Mouse (Mus musculus): ENCODE results near the gene Zranb2. TPM values are rescaled to one million over a fixed set of nuclear protein-coding genes. Genes with fewer than 3 reads are reported as not detected.

Gene Zranb2
- polyA plus RNA-seq, 1 experiment from 2014 or later, result 144 TPM

DNA sequence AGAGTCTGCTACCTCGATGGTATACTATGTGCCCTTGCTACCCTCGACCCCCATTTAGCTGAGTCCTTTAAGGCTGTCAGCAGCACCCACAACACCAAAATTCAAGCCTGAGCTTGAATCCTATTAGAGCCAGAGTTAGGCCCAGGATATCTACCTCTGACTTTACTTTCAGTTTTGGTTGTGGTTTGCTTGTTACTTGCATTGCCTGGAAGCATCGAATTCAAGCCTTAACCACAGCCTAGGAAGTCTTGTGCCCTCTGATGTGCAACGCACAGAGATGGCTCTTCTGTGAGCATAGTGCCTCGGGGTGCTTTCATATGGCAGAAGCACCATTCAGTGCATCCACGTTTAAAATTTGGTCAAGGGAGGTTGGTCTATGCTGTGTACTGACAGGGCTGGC lies 38.1 kb downstream of the Zranb2 start:
- no peak for DNase-seq (ENCODE audit: low spot score)
- no peak overlapping the region for H3K4me3 ChIP-seq (ENCODE audit: low read depth, low read length)
- no peak overlapping the region for H3K4me2 ChIP-seq (ENCODE audit: low read depth, severe bottlenecking)

GRCm38 (mm10) chr3:157575441-157576342 lies 41.7 kb downstream of the Zranb2 start:
- Histone ChIP-seq H3K4me3 (ENCODE audit: low read depth, low read length) (no peak overlapping the region), H3K36me3 (ENCODE audit: control insufficient read depth, insufficient read depth, low read length) (no peaks in the 10 kb centered on the region), H3K4me1 (ENCODE audit: control insufficient read depth, insufficient read depth, low read length) (no peaks in the 10 kb centered on the region), H3K27ac (replicated peaks; ENCODE audit: low read depth, low read length) (no peak overlapping the region), H3K9ac (ENCODE audit: low read length) (no peak overlapping the region), H3K9me3 (ENCODE audit: control insufficient read depth, low read length) (no peaks in the 10 kb centered on the region), H3K4me2 (ENCODE audit: low read depth, severe bottlenecking) (no peak overlapping the region), H3K27me3 (ENCODE audit: control insufficient read depth, insufficient read depth, low read length) (no peaks in the 10 kb centered on the region)
- DNase-seq (ENCODE audit: low spot score) (no peak), ATAC-seq (ENCODE audit: insufficient number of reproducible peaks, low FRiP score, low TSS enrichment, low read depth) (no peak)
- WGBS, result 82% methylated on average over 9 of the region's 9 CpGs

More for the DNA sequence above, 38.1 kb downstream of the Zranb2 start:
- Histone ChIP-seq H3K9ac (ENCODE audit: low read length) (no peak overlapping the region), H3K27ac (replicated peaks; ENCODE audit: low read depth, low read length) (no peak overlapping the region), H3K4me1 (ENCODE audit: control insufficient read depth, insufficient read depth, low read length) (peaks cover 5% of the 10 kb centered on the region; the same call in 1 of the 2 replicates), H3K27me3 (ENCODE audit: control insufficient read depth, insufficient read depth, low read length) (peaks cover 21% of the 10 kb centered on the region), H3K36me3 (ENCODE audit: control insufficient read depth, insufficient read depth, low read length) (no peaks in the 10 kb centered on the region), H3K9me3 (ENCODE audit: control insufficient read depth, low read length) (no peaks in the 10 kb centered on the region)
- WGBS, result 82% methylated on average over 6 of the region's 6 CpGs
- no peak for ATAC-seq (ENCODE audit: insufficient number of reproducible peaks, low FRiP score, low TSS enrichment, low read depth)

DNA sequence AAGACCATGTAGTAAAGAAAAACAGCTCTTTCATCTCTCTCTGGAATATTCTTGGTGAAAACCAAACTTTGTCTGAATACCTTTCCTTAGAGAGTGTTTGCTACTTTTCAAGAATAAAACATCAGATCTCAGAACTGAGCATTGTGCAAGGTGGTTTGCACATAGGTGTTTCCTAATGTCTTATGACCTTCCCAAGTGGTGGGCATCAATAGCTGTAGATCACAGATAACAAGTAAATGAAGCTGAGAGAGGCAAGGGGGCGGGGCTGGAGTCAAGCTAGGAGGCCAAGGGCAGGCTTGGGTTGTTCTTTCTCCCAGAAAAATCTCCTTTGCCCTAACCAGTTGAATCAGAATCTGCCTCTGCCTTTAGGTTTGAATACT lies 42.4 kb downstream of the Zranb2 start:
- no peaks in the 10 kb centered on the region for H3K27me3 ChIP-seq (ENCODE audit: control insufficient read depth, insufficient read depth, low read length)
- no peaks in the 10 kb centered on the region for H3K36me3 ChIP-seq (ENCODE audit: control insufficient read depth, insufficient read depth, low read length)
- no peak overlapping the region for H3K27ac ChIP-seq (replicated peaks; ENCODE audit: low read depth, low read length)
- H3K4me2 ChIP-seq (ENCODE audit: low read depth, severe bottlenecking), result no peak overlapping the region
- DNase-seq (ENCODE audit: low spot score) (no peak), ATAC-seq (ENCODE audit: insufficient number of reproducible peaks, low FRiP score, low TSS enrichment, low read depth) (no peak)
- WGBS, result 75% methylated on average over 1 of the region's 1 CpGs
- H3K9me3 ChIP-seq (ENCODE audit: control insufficient read depth, low read length), result no peaks in the 10 kb centered on the region
- H3K9ac ChIP-seq (ENCODE audit: low read length), result no peak overlapping the region
- no peak overlapping the region for H3K4me3 ChIP-seq (ENCODE audit: low read depth, low read length)
- H3K4me1 ChIP-seq (ENCODE audit: control insufficient read depth, insufficient read depth, low read length), result no peaks in the 10 kb centered on the region

DNA sequence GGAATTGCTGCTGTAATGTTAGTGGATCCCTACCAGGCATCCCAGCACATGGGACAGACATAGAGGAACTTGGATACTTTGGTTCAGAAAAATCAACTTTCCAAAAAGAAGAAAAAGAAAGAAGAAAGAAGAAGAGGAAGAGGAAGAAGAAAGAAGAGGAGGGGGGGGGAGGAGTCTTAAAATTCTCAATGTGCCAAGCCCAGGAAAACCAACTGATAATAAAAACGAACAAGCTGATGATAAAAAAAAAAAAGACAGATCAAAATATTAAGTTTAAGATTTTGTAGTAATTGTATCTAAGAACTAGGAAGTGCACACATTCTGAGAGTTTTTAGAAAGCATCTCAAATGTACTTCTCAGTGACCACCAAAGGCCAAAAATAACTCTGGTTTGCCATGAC lies 42.9 kb downstream of the Zranb2 start:
- ATAC-seq (ENCODE audit: insufficient number of reproducible peaks, low FRiP score, low TSS enrichment, low read depth) (no peak), DNase-seq (ENCODE audit: low spot score) (no peak)
- no peaks in the 10 kb centered on the region for H3K4me1 ChIP-seq (ENCODE audit: control insufficient read depth, insufficient read depth, low read length)
- no peaks in the 10 kb centered on the region for H3K27me3 ChIP-seq (ENCODE audit: control insufficient read depth, insufficient read depth, low read length)
- no peaks in the 10 kb centered on the region for H3K36me3 ChIP-seq (ENCODE audit: control insufficient read depth, insufficient read depth, low read length)
- H3K27ac ChIP-seq (replicated peaks; ENCODE audit: low read depth, low read length), result no peak overlapping the region
- H3K4me3 ChIP-seq (ENCODE audit: low read depth, low read length), result no peak overlapping the region
- no peak overlapping the region for H3K4me2 ChIP-seq (ENCODE audit: low read depth, severe bottlenecking)
- no peak overlapping the region for H3K9ac ChIP-seq (ENCODE audit: low read length)
- 68% methylated on average over 1 of the region's 1 CpGs for WGBS
- no peaks in the 10 kb centered on the region for H3K9me3 ChIP-seq (ENCODE audit: control insufficient read depth, low read length)

DNA sequence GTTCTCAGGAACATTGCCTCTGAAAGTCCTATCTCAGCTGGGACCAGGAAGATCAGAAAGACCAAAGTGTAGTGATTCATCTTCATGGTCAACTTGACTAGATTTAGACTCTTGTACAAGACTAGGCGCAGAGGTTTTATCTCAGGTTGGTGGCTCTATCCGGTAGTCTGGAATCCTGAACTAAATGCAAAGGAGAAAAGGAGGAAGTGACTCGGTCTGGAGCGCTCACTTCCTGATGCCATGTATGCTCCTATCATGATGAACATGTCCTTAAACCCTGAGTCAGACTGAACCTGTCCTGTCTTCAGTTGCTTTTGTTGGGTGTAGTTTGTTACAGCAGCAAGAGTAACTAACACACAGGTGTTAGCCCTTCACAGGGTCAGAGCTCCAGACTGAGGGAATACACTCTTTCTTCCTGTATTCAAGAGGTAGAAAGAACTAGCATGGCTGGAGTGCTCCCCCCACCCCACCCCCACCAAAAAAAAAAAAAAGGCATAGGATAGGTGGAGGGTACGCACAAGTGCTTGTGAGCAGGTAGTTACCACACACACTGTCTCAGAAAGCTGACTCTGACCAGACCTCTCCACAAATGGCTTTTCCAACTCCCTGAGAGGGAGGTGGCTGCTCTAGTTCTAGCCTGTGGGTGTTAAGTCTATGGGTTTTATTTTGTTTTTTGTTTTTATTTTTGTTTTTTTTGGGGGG lies 44.7 kb downstream of the Zranb2 start:
- Histone ChIP-seq H3K27ac (replicated peaks; ENCODE audit: low read depth, low read length) (no peak overlapping the region), H3K27me3 (ENCODE audit: control insufficient read depth, insufficient read depth, low read length) (no peaks in the 10 kb centered on the region), H3K4me1 (ENCODE audit: control insufficient read depth, insufficient read depth, low read length) (no peaks in the 10 kb centered on the region), H3K4me2 (ENCODE audit: low read depth, severe bottlenecking) (no peak overlapping the region), H3K36me3 (ENCODE audit: control insufficient read depth, insufficient read depth, low read length) (no peaks in the 10 kb centered on the region), H3K9ac (ENCODE audit: low read length) (no peak overlapping the region), H3K9me3 (ENCODE audit: control insufficient read depth, low read length) (no peaks in the 10 kb centered on the region), H3K4me3 (ENCODE audit: low read depth, low read length) (no peak overlapping the region)
- ATAC-seq (ENCODE audit: insufficient number of reproducible peaks, low FRiP score, low TSS enrichment, low read depth) (no peak; the same call in 1 of the 2 replicates), DNase-seq (ENCODE audit: low spot score) (no peak)
- 91% methylated on average over 5 of the region's 5 CpGs for WGBS

DNA sequence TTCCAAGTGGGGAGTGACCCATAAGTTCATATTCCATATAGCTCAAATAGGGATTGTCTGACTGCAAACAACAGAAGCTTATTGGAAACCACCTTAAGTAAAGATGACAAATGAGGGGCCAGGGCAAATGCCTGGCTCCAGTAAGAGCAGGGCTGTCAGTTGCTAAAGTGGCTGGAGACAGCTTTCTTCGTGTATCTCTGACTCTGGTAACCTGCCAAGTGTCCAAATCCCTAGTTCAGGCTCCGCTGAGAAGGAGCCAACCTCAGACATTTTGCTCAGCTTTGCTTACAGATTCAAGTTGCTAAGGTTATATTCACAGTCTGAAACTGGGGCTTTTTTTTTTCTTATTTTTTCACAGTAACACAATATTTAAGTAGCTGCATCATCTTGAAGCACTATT lies 45.4 kb downstream of the Zranb2 start:
- H3K4me1 ChIP-seq (ENCODE audit: control insufficient read depth, insufficient read depth, low read length), result no peaks in the 10 kb centered on the region
- no peak overlapping the region for H3K4me2 ChIP-seq (ENCODE audit: low read depth, severe bottlenecking)
- WGBS, result 85% methylated on average over 2 of the region's 2 CpGs
- no peaks in the 10 kb centered on the region for H3K9me3 ChIP-seq (ENCODE audit: control insufficient read depth, low read length)
- no peak overlapping the region for H3K4me3 ChIP-seq (ENCODE audit: low read depth, low read length)
- no peak for DNase-seq (ENCODE audit: low spot score)
- H3K27ac ChIP-seq (replicated peaks; ENCODE audit: low read depth, low read length), result no peak overlapping the region
- H3K36me3 ChIP-seq (ENCODE audit: control insufficient read depth, insufficient read depth, low read length), result no peaks in the 10 kb centered on the region
- no peak overlapping the region for H3K9ac ChIP-seq (ENCODE audit: low read length)
- no peaks in the 10 kb centered on the region for H3K27me3 ChIP-seq (ENCODE audit: control insufficient read depth, insufficient read depth, low read length)
- ATAC-seq (ENCODE audit: insufficient number of reproducible peaks, low FRiP score, low TSS enrichment, low read depth), result no peak

GRCm38 (mm10) chr3:157580299-157580698 lies 46.3 kb downstream of the Zranb2 start:
- no peak overlapping the region for H3K4me2 ChIP-seq (ENCODE audit: low read depth, severe bottlenecking)
- H3K9me3 ChIP-seq (ENCODE audit: control insufficient read depth, low read length), result no peaks in the 10 kb centered on the region
- no peaks in the 10 kb centered on the region for H3K27me3 ChIP-seq (ENCODE audit: control insufficient read depth, insufficient read depth, low read length)
- no peaks in the 10 kb centered on the region for H3K4me1 ChIP-seq (ENCODE audit: control insufficient read depth, insufficient read depth, low read length)
- DNase-seq (ENCODE audit: low spot score) (no peak), ATAC-seq (ENCODE audit: insufficient number of reproducible peaks, low FRiP score, low TSS enrichment, low read depth) (no peak)
- no peak overlapping the region for H3K4me3 ChIP-seq (ENCODE audit: low read depth, low read length)
- no peak overlapping the region for H3K27ac ChIP-seq (replicated peaks; ENCODE audit: low read depth, low read length)
- H3K9ac ChIP-seq (ENCODE audit: low read length), result no peak overlapping the region
- H3K36me3 ChIP-seq (ENCODE audit: control insufficient read depth, insufficient read depth, low read length), result no peaks in the 10 kb centered on the region
- 65% methylated on average over 4 of the region's 4 CpGs for WGBS

DNA sequence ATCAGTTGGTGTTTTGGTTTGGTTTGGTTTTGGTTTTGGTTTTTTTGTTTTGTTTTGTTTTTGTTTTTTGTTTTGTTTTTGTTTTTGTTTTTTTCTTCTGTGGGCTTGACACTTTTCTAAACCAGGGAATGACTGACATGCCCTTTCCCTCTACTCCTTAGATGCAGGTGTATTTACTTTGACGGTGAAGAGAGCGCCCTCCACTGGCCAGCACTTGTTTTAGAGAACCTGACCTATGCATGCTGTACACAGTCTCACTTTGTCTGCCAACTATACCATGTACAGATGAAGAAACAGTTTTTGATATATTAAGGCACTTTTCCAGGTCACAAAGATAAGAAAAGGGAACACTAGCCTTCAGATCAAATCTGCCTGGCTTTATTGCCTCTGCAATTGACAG lies 47.8 kb downstream of the Zranb2 start:
- ATAC-seq (ENCODE audit: insufficient number of reproducible peaks, low FRiP score, low TSS enrichment, low read depth) (no peak), DNase-seq (ENCODE audit: low spot score) (no peak)
- no peaks in the 10 kb centered on the region for H3K9me3 ChIP-seq (ENCODE audit: control insufficient read depth, low read length)
- no peaks in the 10 kb centered on the region for H3K27me3 ChIP-seq (ENCODE audit: control insufficient read depth, insufficient read depth, low read length)
- H3K36me3 ChIP-seq (ENCODE audit: control insufficient read depth, insufficient read depth, low read length), result no peaks in the 10 kb centered on the region
- H3K27ac ChIP-seq (replicated peaks; ENCODE audit: low read depth, low read length), result no peak overlapping the region
- no peak overlapping the region for H3K9ac ChIP-seq (ENCODE audit: low read length)
- H3K4me3 ChIP-seq (ENCODE audit: low read depth, low read length), result no peak overlapping the region
- H3K4me1 ChIP-seq (ENCODE audit: control insufficient read depth, insufficient read depth, low read length), result no peaks in the 10 kb centered on the region
- H3K4me2 ChIP-seq (ENCODE audit: low read depth, severe bottlenecking), result no peak overlapping the region
- 21% methylated on average over 2 of the region's 2 CpGs for whole genome bisulfite sequencing
